Mouse (Mus musculus) cortical plate, adult 2 months (tissue): Measurements from ENCODE around the gene Suclg2.

Source experiments
- CTCF ChIP-seq: fragments of 200-500 bp; IDR thresholded peaks from 2 replicates; pipeline ENCODE4 v1.5.1; 2011; ENCODE audit warnings: mild to moderate bottlenecking, control low read depth, low read length; ENCODE audit not compliant: insufficient read depth; ENCODE audit errors: extremely low read depth
- POLR2A ChIP-seq: fragments of 200-500 bp; IDR thresholded peaks from 2 replicates; pipeline ENCODE4 v1.6.1; 2011; ENCODE audit warnings: mild to moderate bottlenecking, low read length, control low read depth; ENCODE audit not compliant: insufficient read depth; ENCODE audit errors: extremely low read depth

DNA sequence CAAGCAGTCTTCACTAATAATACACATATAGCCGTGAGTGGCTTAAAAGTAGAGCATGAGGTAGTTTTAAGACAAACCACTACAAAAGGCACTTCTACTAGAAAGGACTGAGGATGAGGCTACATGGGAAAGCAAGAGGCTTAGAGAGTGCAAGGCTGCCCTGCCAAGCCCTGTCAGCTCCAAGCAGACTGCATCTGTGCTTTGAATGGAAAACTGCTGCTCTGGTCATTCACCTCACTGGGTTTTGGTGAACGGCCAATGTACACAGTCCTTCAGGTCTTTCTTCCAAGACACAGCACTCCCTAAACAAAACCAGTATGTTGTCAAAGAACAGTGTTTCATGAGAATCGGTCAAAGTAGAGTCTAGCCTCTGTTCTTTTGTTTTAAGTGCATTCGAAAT is 124.4 kb downstream of the Suclg2 start:
- TF ChIP-seq POLR2A = no peak
- no peak for TF ChIP-seq CTCF
